Mouse (Mus musculus): Measurements from ENCODE around the gene Enpp5.

DNA sequence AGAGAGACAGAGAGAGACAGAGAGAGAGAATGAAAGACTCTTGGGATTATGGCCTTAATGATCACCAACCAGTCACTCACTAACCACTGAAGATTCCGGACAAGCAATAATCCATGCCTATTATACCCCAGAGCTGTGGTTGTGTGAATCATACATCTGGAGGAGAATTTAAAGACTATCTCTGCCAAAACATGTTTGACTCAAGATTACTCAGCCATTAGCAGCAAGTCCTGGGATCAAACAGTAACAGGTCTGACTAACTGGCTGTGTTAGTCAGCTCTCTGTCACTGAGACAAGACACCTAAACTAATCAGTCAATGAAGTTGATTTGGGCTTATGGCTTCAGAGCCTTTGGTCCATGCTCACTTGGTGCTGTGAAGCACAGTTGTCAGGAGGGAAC is 43.6 kb upstream of the Enpp5 start:
- no peak for TF ChIP-seq POLR2A (IDR thresholded peaks at IDR 0.05; ENCODE audit: insufficient read depth, low read depth, low read length)
- TF ChIP-seq CTCF (IDR thresholded peaks at IDR 0.05), result no peak
- TF ChIP-seq EP300 (IDR thresholded peaks at IDR 0.05; ENCODE audit: insufficient read depth, low read depth, low read length), result no peak
